Comparison of ENCODE assay signal across 8 mouse cellular contexts in the genomic region with DNA sequence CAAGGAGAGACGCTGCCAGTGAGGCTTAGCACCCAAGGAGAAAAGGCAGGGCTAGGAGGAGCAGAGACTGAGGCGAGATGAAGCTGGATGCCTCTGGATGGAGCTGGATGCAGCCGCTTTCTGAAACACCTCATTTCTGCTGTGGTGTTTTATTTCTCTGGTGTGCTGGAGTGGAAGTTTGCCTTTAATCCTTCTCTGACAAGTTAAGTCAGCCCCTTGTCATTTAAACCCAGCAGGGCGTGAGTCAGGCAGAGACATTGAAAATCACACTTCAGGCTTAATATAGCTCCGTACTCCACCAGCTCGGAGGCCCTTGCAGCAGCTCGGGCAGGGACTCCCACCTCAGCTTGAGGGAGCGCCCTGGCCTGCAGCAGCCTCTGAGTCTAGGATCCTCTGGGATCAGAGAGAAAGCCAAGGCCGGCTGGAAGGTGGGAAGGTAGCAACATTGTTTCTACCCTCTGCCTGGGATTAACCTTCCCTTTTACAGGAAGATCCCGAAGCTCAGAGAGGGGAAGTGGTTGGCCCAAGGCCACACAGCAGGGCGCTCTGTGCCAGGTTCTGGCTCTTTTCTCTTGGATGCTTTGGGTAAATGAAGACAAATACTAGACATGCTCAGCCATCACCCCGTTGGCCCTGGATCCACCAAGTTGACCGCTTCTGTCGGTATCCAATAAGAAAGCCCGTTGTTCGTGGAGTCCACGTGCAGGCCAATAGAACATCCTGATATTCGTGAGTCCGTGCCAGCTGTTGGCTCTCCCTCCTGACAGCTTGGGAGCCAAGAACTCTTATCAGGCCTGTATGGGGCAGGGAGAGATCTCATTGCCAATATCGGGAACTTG.
DNase-seq lines count a peak whose midpoint lies in the region; ATAC-seq and TF ChIP-seq lines count a peak whose summit lies in the region.

No protein-coding gene starts in this region.

- intact Hi-C loops in left cerebral cortex, adult 2 months (cut with DNase I): loop anchor here (5.0 to 10.0 kb wide), 3 partner anchors 99 to 273 kb away; a partner anchor contains a TSS

- H3K9me3 ChIP-seq in embryonic facial prominence, embryonic 14.5 days (ENCODE audit: control insufficient read depth, low read length): 0 out of 2 replicates have a peak, but pooled peaks cover 2% of the 10 kb centered on the region

- peak; percentile 77 for ATAC-seq in embryonic facial prominence, embryonic 14.5 days (ENCODE audit: low read depth)
- no peak for ATAC-seq in erythroid progenitor cell, adult 5-6 weeks (replicated peaks; ENCODE audit: low FRiP score, poor library complexity, severe bottlenecking)

- H3K4me1 ChIP-seq in kidney, adult 2 months (ENCODE audit: control insufficient read depth, insufficient read depth, low read length): no peaks in the 10 kb centered on the region
- no peaks in the 10 kb centered on the region for H3K4me1 ChIP-seq in embryonic facial prominence, embryonic 14.5 days (ENCODE audit: control insufficient read depth, insufficient read depth, low read length)

- H3K4me3 ChIP-seq in kidney, adult 2 months (ENCODE audit: insufficient read depth, low read depth, low read length): no peak overlapping the region
- H3K4me3 ChIP-seq in embryonic facial prominence, embryonic 14.5 days (ENCODE audit: low read depth, low read length): no peak overlapping the region
- H3K4me3 ChIP-seq in left cerebral cortex, adult 2 months: no peak overlapping the region

- peak; percentile 26 for DNase-seq in kidney, adult 2 months
- DNase-seq in kidney, postnatal 14 days: no peak
- DNase-seq in brain, adult 2 months (ENCODE audit: low read depth, low spot score): peak; percentile 88
- DNase-seq in embryonic facial prominence, embryonic 14.5 days (ENCODE audit: low spot score): peak; percentile 41
- peak; percentile 29 to 51 for DNase-seq in left cerebral cortex, adult 2 months (ENCODE audit: extremely low spot score in 1 of 2, low spot score in 2 of 2)
- no peak for DNase-seq in spleen, postnatal 36 days (ENCODE audit: low spot score in 2 of 2)
- DNase-seq in spleen, adult 12 weeks (ENCODE audit: low spot score): no peak

- H3K27ac ChIP-seq in kidney, adult 2 months (ENCODE audit: insufficient read depth, low read depth, low read length): no peak overlapping the region
- H3K27ac ChIP-seq in embryonic facial prominence, embryonic 14.5 days (replicated peaks; ENCODE audit: low read depth, low read length): no peak overlapping the region
- H3K27ac ChIP-seq in left cerebral cortex, adult 2 months: peak overlapping the region; percentile 58

- TF ChIP-seq CTCF in kidney, adult 2 months (conservative IDR thresholded peaks at IDR 0.05; ENCODE audit: insufficient read depth, insufficient read length, low read depth, low read length): no peak
- TF ChIP-seq CTCF in left cerebral cortex, adult 2 months (IDR thresholded peaks at IDR 0.05): no peak

- H3K9ac ChIP-seq in embryonic facial prominence, embryonic 14.5 days (ENCODE audit: low read depth, low read length): no peak overlapping the region

- no peak for TF ChIP-seq POLR2A in kidney, adult 2 months (IDR thresholded peaks at IDR 0.05; ENCODE audit: low read depth, low read length)

- WGBS in kidney, adult 2 months: 69% methylated on average over 20 of the region's 20 CpGs
- 66% methylated on average over 20 of the region's 20 CpGs for WGBS in embryonic facial prominence, embryonic 14.5 days

- no peaks in the 10 kb centered on the region for H3K27me3 ChIP-seq in kidney, adult 2 months (replicated peaks; ENCODE audit: control insufficient read depth, insufficient read depth, low read length)
- no peaks in the 10 kb centered on the region for H3K27me3 ChIP-seq in embryonic facial prominence, embryonic 14.5 days (replicated peaks; ENCODE audit: control insufficient read depth, insufficient read depth, low read length)

- H3K36me3 ChIP-seq in kidney, adult 2 months (ENCODE audit: control insufficient read depth, insufficient read depth, low read length): no peaks in the 10 kb centered on the region
- H3K36me3 ChIP-seq in embryonic facial prominence, embryonic 14.5 days (ENCODE audit: control insufficient read depth, insufficient read depth, low read length): no peaks in the 10 kb centered on the region

- H3K4me2 ChIP-seq in embryonic facial prominence, embryonic 14.5 days (ENCODE audit: low read depth, low read length): no peak overlapping the region

Comparison
In these comparisons a context has a peak if more than half of its experiments do, and no peak if none do; other contexts are left out.
1. DNase-seq: peak in kidney, adult 2 months (single experiment), brain, adult 2 months (single experiment), embryonic facial prominence, embryonic 14.5 days (single experiment) and left cerebral cortex, adult 2 months (2 of 2); none in kidney, postnatal 14 days (single experiment), spleen, postnatal 36 days (0 of 2) and spleen, adult 12 weeks (single experiment).